Mouse (Mus musculus) myocyte (in vitro differentiated cells): ENCODE data around the gene Rbms1. TPM values are rescaled to one million over a fixed set of nuclear protein-coding genes. Genes with fewer than 3 reads are reported as not detected.
"Not testable (repeated sequence)": the region's sequence is repeated elsewhere in the genome, so short reads cannot be mapped to it uniquely, and the experiment has no call there.

Source experiments
- H3K27me3 ChIP-seq: one replicate; pipeline ENCODE4 v1.6.1; 2011; ENCODE audit not compliant: control insufficient read depth, insufficient read depth, insufficient read length
- H3K36me3 ChIP-seq: one replicate; pipeline ENCODE4 v1.6.1; 2011; ENCODE audit not compliant: control insufficient read depth, insufficient read depth
- H3K4me2 ChIP-seq: one replicate; pipeline ENCODE4 v1.6.1; 2011; ENCODE audit warnings: low read depth, control low read depth
- H3K4me3 ChIP-seq: one replicate; pipeline ENCODE4 v1.5.1; 2011; ENCODE audit warnings: mild to moderate bottlenecking, control low read depth, moderate library complexity
- H3K79me2 ChIP-seq: one replicate; pipeline ENCODE4 v1.6.1; 2011; ENCODE audit not compliant: control insufficient read depth, insufficient read depth
- H3ac ChIP-seq: one replicate; pipeline ENCODE4 v1.6.1; 2011; ENCODE audit not compliant: control insufficient read depth, insufficient read length
- CEBPB ChIP-seq: IDR thresholded peaks from 2 replicates; pipeline ENCODE4 v1.6.1; 2011; ENCODE audit warnings: mild to moderate bottlenecking, moderate library complexity; ENCODE audit not compliant: poor library complexity, insufficient read depth, severe bottlenecking
- E2F4 ChIP-seq: IDR thresholded peaks from one replicate; pipeline ENCODE4 v1.6.1; 2011; ENCODE audit warnings: mild to moderate bottlenecking, control low read depth, moderate library complexity; ENCODE audit not compliant: insufficient read depth
- MAX ChIP-seq: IDR thresholded peaks from one replicate; pipeline ENCODE4 v1.6.1; 2011; ENCODE audit warnings: low read depth, mild to moderate bottlenecking, control low read depth
- MYOD1 ChIP-seq, 3 experiments: IDR thresholded peaks; one replicate each; pipeline ENCODE4 v1.6.1; 2011; ENCODE audit warnings: control low read depth in 2 of 3, low read depth in 2 of 3, mild to moderate bottlenecking in 2 of 3, moderate library complexity in 1 of 3; ENCODE audit not compliant: insufficient read length in 2 of 3, control insufficient read depth in 1 of 3
- MYOG ChIP-seq, 3 experiments: IDR thresholded peaks; one replicate each; pipeline ENCODE4 v1.6.1; 2011; ENCODE audit warnings: control low read depth in 2 of 3, low read depth in 2 of 3, mild to moderate bottlenecking in 2 of 3; ENCODE audit not compliant: insufficient read length in 2 of 3, control insufficient read depth in 1 of 3, insufficient read depth in 1 of 3
- POLR2A ChIP-seq: IDR thresholded peaks from one replicate; pipeline ENCODE4 v1.6.1; 2011; ENCODE audit warnings: low read depth, mild to moderate bottlenecking, control low read depth, moderate library complexity; ENCODE audit not compliant: insufficient read length
- POLR2AphosphoS2 ChIP-seq: IDR thresholded peaks from one replicate; pipeline ENCODE4 v1.6.1; 2011; ENCODE audit warnings: low read depth, control low read depth; ENCODE audit not compliant: insufficient read length
- REST ChIP-seq: IDR thresholded peaks from one replicate; pipeline ENCODE4 v1.6.1; 2011; ENCODE audit warnings: mild to moderate bottlenecking, control low read depth, moderate library complexity; ENCODE audit not compliant: insufficient read depth, insufficient read length
- SRF ChIP-seq: IDR thresholded peaks from one replicate; pipeline ENCODE4 v1.6.1; 2011; ENCODE audit warnings: low read depth; ENCODE audit not compliant: control insufficient read depth, insufficient read length
- TCF12 ChIP-seq: IDR thresholded peaks from one replicate; pipeline ENCODE4 v1.6.1; 2011; ENCODE audit warnings: mild to moderate bottlenecking, control low read depth; ENCODE audit not compliant: poor library complexity, insufficient read depth, severe bottlenecking
- TCF3 ChIP-seq: IDR thresholded peaks from one replicate; pipeline ENCODE4 v1.6.1; 2011; ENCODE audit warnings: low read depth, control low read depth; ENCODE audit not compliant: insufficient read length
- USF1 ChIP-seq: IDR thresholded peaks from one replicate; pipeline ENCODE4 v1.6.1; 2011; ENCODE audit warnings: low read depth, mild to moderate bottlenecking, control low read depth, moderate library complexity
- polyA plus RNA-seq: library from polyadenylated mRNA; unstranded; fragments of >200 nt; fragmentation: generic; extraction: Trizol; gene quantifications from one replicate; pipeline ENCODE4 v1.2.1, GENCODE M21; 2012; ENCODE audit warnings: missing spikeins

Rbms1 gene
- polyA plus RNA-seq, 1 experiment: 34.8 TPM

- H3K27me3 ChIP-seq: no peaks in the 10 kb centered on the region
- no peak overlapping the region for H3ac ChIP-seq
- peaks cover 16% of the 10 kb centered on the region for H3K36me3 ChIP-seq
- no peak overlapping the region for H3K4me3 ChIP-seq
- TF ChIP-seq POLR2A: no peak
- TF ChIP-seq REST: no peak
- TF ChIP-seq MAX: no peak
- no peak for TF ChIP-seq SRF
- no peak for TF ChIP-seq MYOG (IDR thresholded peaks at IDR 0.05; ENCODE audit: control insufficient read depth in 1 of 3, insufficient read depth in 1 of 3, insufficient read length in 2 of 3, low read depth in 2 of 3)
- TF ChIP-seq E2F4: no peak
- TF ChIP-seq USF1: no peak
- TF ChIP-seq POLR2AphosphoS2: no peak
- TF ChIP-seq CEBPB: no peak
- no peak for TF ChIP-seq TCF3
- TF ChIP-seq TCF12: no peak
- TF ChIP-seq MYOD1 (IDR thresholded peaks at IDR 0.05; ENCODE audit: control insufficient read depth in 1 of 3, insufficient read length in 2 of 3, low read depth in 2 of 3): no peak
- peaks cover 98% of the 10 kb centered on the region for H3K79me2 ChIP-seq
- H3K4me2 ChIP-seq: no peak overlapping the region
These were observed 130.7 kb downstream of the Rbms1 start for GRCm38 (mm10) chr2:60832254-60832653.

- not testable (repeated sequence) for H3K4me3 ChIP-seq, H3K4me2 ChIP-seq, H3K27me3 ChIP-seq, H3ac ChIP-seq
- Histone ChIP-seq H3K79me2 (peaks cover 96% of the 10 kb centered on the region), H3K36me3 (peaks cover 16% of the 10 kb centered on the region)
These were observed 132.5 kb downstream of the Rbms1 start for GRCm38 (mm10) chr2:60830464-60830863.

- H3ac ChIP-seq: no peak overlapping the region
- H3K27me3 ChIP-seq: no peaks in the 10 kb centered on the region
- peaks cover 98% of the 10 kb centered on the region for H3K79me2 ChIP-seq
- TF ChIP-seq TCF12 (no peak), MYOG (IDR thresholded peaks at IDR 0.05; ENCODE audit: control insufficient read depth in 1 of 3, insufficient read depth in 1 of 3, insufficient read length in 2 of 3, low read depth in 2 of 3) (no peak), USF1 (no peak), E2F4 (no peak), MAX (no peak), SRF (no peak), POLR2A (no peak), POLR2AphosphoS2 (no peak), REST (no peak), CEBPB (no peak)
- H3K4me2 ChIP-seq: no peak overlapping the region
- no peak overlapping the region for H3K4me3 ChIP-seq
- peaks cover 16% of the 10 kb centered on the region for H3K36me3 ChIP-seq
These were observed 134.0 kb downstream of the Rbms1 start for GRCm38 (mm10) chr2:60828908-60829462.

GRCm38 (mm10) chr2:60827152-60827428 is 135.9 kb downstream of the Rbms1 start:
- H3K27me3 ChIP-seq: no peaks in the 10 kb centered on the region
- peaks cover 6% of the 10 kb centered on the region for H3K36me3 ChIP-seq
- H3ac ChIP-seq: no peak overlapping the region
- H3K4me3 ChIP-seq: no peak overlapping the region
- H3K4me2 ChIP-seq: peak overlapping the region; percentile 37
- peaks cover 98% of the 10 kb centered on the region for H3K79me2 ChIP-seq
- TF ChIP-seq E2F4 (no peak), CEBPB (no peak), MYOD1 (IDR thresholded peaks at IDR 0.05; ENCODE audit: control insufficient read depth in 1 of 3, insufficient read length in 2 of 3, low read depth in 2 of 3) (no peak), REST (no peak), TCF3 (no peak), POLR2A (no peak), POLR2AphosphoS2 (no peak), TCF12 (no peak), SRF (no peak), MAX (no peak), USF1 (no peak), MYOG (IDR thresholded peaks at IDR 0.05; ENCODE audit: control insufficient read depth in 1 of 3, insufficient read depth in 1 of 3, insufficient read length in 2 of 3, low read depth in 2 of 3) (no peak)

- no peaks in the 10 kb centered on the region for H3K27me3 ChIP-seq
- H3K4me3 ChIP-seq: no peak overlapping the region
- TF ChIP-seq TCF12 (no peak), MYOD1 (IDR thresholded peaks at IDR 0.05; ENCODE audit: control insufficient read depth in 1 of 3, insufficient read length in 2 of 3, low read depth in 2 of 3) (no peak), REST (no peak), SRF (no peak), MAX (no peak), CEBPB (no peak), POLR2AphosphoS2 (no peak), TCF3 (no peak), MYOG (IDR thresholded peaks at IDR 0.05; ENCODE audit: control insufficient read depth in 1 of 3, insufficient read depth in 1 of 3, insufficient read length in 2 of 3, low read depth in 2 of 3) (no peak), USF1 (no peak), E2F4 (no peak), POLR2A (no peak)
- no peak overlapping the region for H3ac ChIP-seq
- H3K79me2 ChIP-seq: peaks cover 98% of the 10 kb centered on the region
- H3K36me3 ChIP-seq: peaks cover 4% of the 10 kb centered on the region
- H3K4me2 ChIP-seq: peak overlapping the region; percentile 37
These were observed 136.4 kb downstream of the Rbms1 start for GRCm38 (mm10) chr2:60826406-60827151.
